Comparison of ENCODE assay signal across 8 mouse cellular contexts in the genomic region with DNA sequence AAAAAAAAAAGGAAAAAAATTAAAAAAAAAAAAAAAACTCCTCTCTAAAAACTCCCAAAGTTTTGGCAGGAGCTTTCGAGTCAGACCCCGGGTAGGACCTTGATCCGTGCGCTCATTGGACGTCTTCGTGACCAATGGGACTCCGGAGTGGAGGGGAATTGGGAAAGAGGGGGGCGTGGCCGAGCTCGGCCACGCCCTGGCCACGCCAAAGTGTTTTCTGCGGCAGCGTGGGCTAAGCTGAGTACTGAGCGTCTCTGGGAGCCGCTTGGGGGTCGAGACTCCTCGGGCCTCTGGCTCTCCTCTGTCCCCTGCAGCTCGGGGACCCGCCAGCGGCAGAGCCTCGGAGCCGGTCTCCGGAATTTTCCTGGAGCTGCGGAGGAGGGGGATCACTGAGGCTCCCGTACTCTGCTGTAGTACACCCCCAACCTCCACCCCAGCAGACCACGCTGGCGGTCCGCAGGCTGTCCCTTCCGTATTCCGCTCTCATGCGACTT. TPM values are rescaled to one million over a fixed set of nuclear protein-coding genes. Genes with fewer than 3 reads are reported as not detected.
DNase-seq lines count a peak whose midpoint lies in the region; ATAC-seq and TF ChIP-seq lines count a peak whose summit lies in the region.

TSS of gene Hlx (minus strand) at position 64 of the 494 bp plus-strand sequence.

- peak within 1 kb of the TSS; percentile 86 for H3K4me2 ChIP-seq in heart, postnatal 0 days (ENCODE audit: low read depth, low read length)

- H3K36me3 ChIP-seq in heart, postnatal 0 days (replicated peaks; ENCODE audit: control insufficient read depth, insufficient read depth, low read length) = 0 out of 2 replicates have a peak, but pooled peaks cover under 1% of the 10 kb centered on the region
- H3K36me3 ChIP-seq in splenic B cell, adult 2 months (ENCODE audit: control insufficient read depth, insufficient read depth, low read length, poor library complexity, severe bottlenecking) = no peaks in the 10 kb centered on the region

- peak within 1 kb of the TSS; percentile 69 for H3K9ac ChIP-seq in heart, postnatal 0 days (replicated peaks; ENCODE audit: low read depth, low read length)

- peak within 1 kb of the TSS; percentile 66 for H3K4me3 ChIP-seq in heart, postnatal 0 days (ENCODE audit: low read depth, low read length)

- H3K4me1 ChIP-seq in heart, postnatal 0 days (ENCODE audit: control insufficient read depth, insufficient read depth) = peaks cover 3% of the 10 kb centered on the region; the same call in 1 of the 2 replicates

- TF ChIP-seq CTCF in heart, postnatal 0 days (IDR thresholded peaks at IDR 0.05; ENCODE audit: low read depth) = no peak

- H3K9me3 ChIP-seq in heart, postnatal 0 days (replicated peaks; ENCODE audit: control insufficient read depth, low read length) = no peaks in the 10 kb centered on the region

- under 1% methylated on average over 32 of the region's 32 CpGs for WGBS in heart, postnatal 0 days

- DNase-seq in adrenal gland, adult 2 months = peak; percentile 80
- DNase-seq in heart, postnatal 0 days (ENCODE audit: low spot score) = peak; percentile 67
- DNase-seq in kidney, postnatal 4 days = peak; percentile 76 to 83
- peak; percentile 81 for DNase-seq in splenic B cell, adult 2 months (ENCODE audit: low read depth, low spot score)
- DNase-seq in left cerebral cortex, adult 18-20 months (ENCODE audit: low spot score in 2 of 2) = no peak

- ATAC-seq in CD4-positive, CD25-positive, alpha-beta regulatory T cell, adult 4 months = peak; percentile 33
- ATAC-seq in erythroid progenitor cell, adult 5-6 weeks (replicated peaks; ENCODE audit: low FRiP score, poor library complexity, severe bottlenecking) = peak; percentile 82
- ATAC-seq in heart, postnatal 0 days (ENCODE audit: insufficient read depth, low read depth) = peak; percentile 85
- ATAC-seq in megakaryocyte-erythroid progenitor cell, adult 5-6 weeks (replicated peaks; ENCODE audit: low FRiP score, low TSS enrichment, poor library complexity, severe bottlenecking) = peak; percentile 74

- TF ChIP-seq EP300 in heart, postnatal 0 days (IDR thresholded peaks at IDR 0.05; ENCODE audit: low read depth) = no peak

- H3K27me3 ChIP-seq in heart, postnatal 0 days (ENCODE audit: control insufficient read depth, insufficient read depth, low read length) = peaks cover 84% of the 10 kb centered on the region
- no peaks in the 10 kb centered on the region; the same call in 1 of the 2 replicates for H3K27me3 ChIP-seq in splenic B cell, adult 2 months (ENCODE audit: control insufficient read depth, insufficient read depth, low read length, poor library complexity, severe bottlenecking)

- peak within 1 kb of the TSS; percentile 79 for H3K27ac ChIP-seq in heart, postnatal 0 days (ENCODE audit: low read depth)

RNA-seq across cellular contexts. Expression of gene Hlx, which starts in this region (rescaled TPM):
- not detected for polyA plus RNA-seq in CD4-positive, CD25-positive, alpha-beta regulatory T cell, adult 4 months (2017; shearing (Covaris generic))
- total RNA-seq in adrenal gland, adult 2 months (2021) = 10 to 100 TPM in 1 of 2 experiments, 1 to 10 TPM in 1; 7.0 to 17.3 TPM
- 28.0 and 37.9 TPM in 2 replicates for polyA plus RNA-seq in adrenal gland, adult 2 months (2012; rRNA removed)
- total RNA-seq in erythroid progenitor cell, adult 5-6 weeks (2015; ENCODE audit: low replicate concordance) = 3.8 and 6.1 TPM in 2 replicates
- total RNA-seq in erythroid progenitor cell, adult 5-6 weeks (2017; ENCODE audit: low replicate concordance) = 1.9 and 7.3 TPM in 2 replicates
- total RNA-seq in heart, postnatal 0 days (2014; rRNA removed; ENCODE audit: low replicate concordance) = 7.0 and 14.0 TPM in 2 replicates
- polyA plus RNA-seq in heart, postnatal 0 days (2015; fragmentation: Nextera tagmentation; extraction: Ambion mirVana) = 8.1 and 10.0 TPM in 2 replicates
- 0.96 and 1.4 TPM in 2 replicates for total RNA-seq in megakaryocyte-erythroid progenitor cell, adult 5-6 weeks (2014; fragmentation: Nextera tagmentation)
- 1.7 TPM in 1 of 2 replicates, not detected in the other for total RNA-seq in megakaryocyte-erythroid progenitor cell, adult 5-6 weeks (2017)
- total RNA-seq in left cerebral cortex, adult 18-20 months (2021) = 1 to 10 TPM in 1 of 2 experiments, under 1 TPM in 1; 0.37 to 1.2 TPM

Comparison
In these comparisons a context has a peak if more than half of its experiments do, and no peak if none do; other contexts are left out.
1. Peak in ATAC-seq in CD4-positive, CD25-positive, alpha-beta regulatory T cell, adult 4 months; RNA of the gene not detected or under 1 TPM.
2. ATAC-seq: peak in every context shown above with its lines; median percentile 85 in heart, postnatal 0 days; 82 in erythroid progenitor cell, adult 5-6 weeks; 74 in megakaryocyte-erythroid progenitor cell, adult 5-6 weeks; 33 in CD4-positive, CD25-positive, alpha-beta regulatory T cell, adult 4 months.
3. DNase-seq: peak in adrenal gland, adult 2 months (single experiment), heart, postnatal 0 days (single experiment), kidney, postnatal 4 days (2 of 2) and splenic B cell, adult 2 months (single experiment); none in left cerebral cortex, adult 18-20 months (0 of 2).